Mouse (Mus musculus) forebrain, embryonic 11.5 days (tissue): Measurements from ENCODE around the gene Ndufb2. TPM values are rescaled to one million over a fixed set of nuclear protein-coding genes. Genes with fewer than 3 reads are reported as not detected.

Experiments used
- ATAC-seq: fragments of 200-750 bp; cut with Nextera tagmentation; replicated peaks from 2 replicates; pipeline ENCODE4 v1.8.0; 2017; ENCODE audit warnings: moderate TSS enrichment; ENCODE audit not compliant: low FRiP score
- DNase-seq: peaks from one replicate; pipeline ENCODE4 v3.0.0-alpha.2; 2017; ENCODE audit warnings: low spot score
- H3K27ac ChIP-seq: fragments of 300-500 bp; sonication (generic); 2 replicates; pipeline ENCODE4 v1.5.1; 2014; ENCODE audit warnings: low read depth, low read length
- H3K27me3 ChIP-seq: fragments of 300-500 bp; sonication (generic); 2 replicates; pipeline ENCODE4 v1.6.1; 2014; ENCODE audit warnings: mild to moderate bottlenecking, low read length, mixed read lengths; ENCODE audit not compliant: control insufficient read depth, insufficient read depth
- H3K36me3 ChIP-seq: fragments of 300-500 bp; sonication (generic); 2 replicates; pipeline ENCODE4 v1.6.1; 2014; ENCODE audit warnings: mild to moderate bottlenecking, low read length, moderate library complexity, mixed read lengths; ENCODE audit not compliant: control insufficient read depth, insufficient read depth
- H3K4me1 ChIP-seq: fragments of 300-500 bp; sonication (generic); replicated peaks from 2 replicates; pipeline ENCODE4 v1.6.1; 2014; ENCODE audit warnings: low read length, mixed read lengths; ENCODE audit not compliant: control insufficient read depth, insufficient read depth
- H3K4me2 ChIP-seq: fragments of 300-500 bp; sonication (generic); 2 replicates; pipeline ENCODE4 v1.6.1; 2014; ENCODE audit warnings: low read depth, mild to moderate bottlenecking, low read length, moderate library complexity, mixed read lengths; ENCODE audit not compliant: severe bottlenecking
- H3K4me3 ChIP-seq: fragments of 300-500 bp; sonication (generic); 2 replicates; pipeline ENCODE4 v1.5.1; 2014; ENCODE audit warnings: low read depth, low read length
- H3K9ac ChIP-seq: fragments of 300-500 bp; sonication (generic); 2 replicates; pipeline ENCODE4 v1.6.1; 2014; ENCODE audit warnings: low read length
- H3K9me3 ChIP-seq: fragments of 300-500 bp; sonication (generic); 2 replicates; pipeline ENCODE4 v1.6.1; 2016; ENCODE audit warnings: low read length, mixed read lengths; ENCODE audit not compliant: control insufficient read depth
- WGBS: fragments of 180-500 bp; shearing (Covaris S2); extraction: QIAGEN DNeasy Blood & Tissue Kit; methylation state at CpG from one replicate; pipeline ENCODE4 v1.1.7; 2014; 5-methylcytosine and 5-hydroxymethylcytosine counted together
- polyA plus RNA-seq: library from polyadenylated mRNA; unstranded; fragments of >200 nt; fragmentation: Nextera tagmentation; extraction: Ambion mirVana; gene quantifications from 2 replicates; pipeline ENCODE4 v1.2.1, GENCODE M21; 2014

The Ndufb2 gene
- 217 and 222 TPM in 2 replicates for polyA plus RNA-seq

DNA sequence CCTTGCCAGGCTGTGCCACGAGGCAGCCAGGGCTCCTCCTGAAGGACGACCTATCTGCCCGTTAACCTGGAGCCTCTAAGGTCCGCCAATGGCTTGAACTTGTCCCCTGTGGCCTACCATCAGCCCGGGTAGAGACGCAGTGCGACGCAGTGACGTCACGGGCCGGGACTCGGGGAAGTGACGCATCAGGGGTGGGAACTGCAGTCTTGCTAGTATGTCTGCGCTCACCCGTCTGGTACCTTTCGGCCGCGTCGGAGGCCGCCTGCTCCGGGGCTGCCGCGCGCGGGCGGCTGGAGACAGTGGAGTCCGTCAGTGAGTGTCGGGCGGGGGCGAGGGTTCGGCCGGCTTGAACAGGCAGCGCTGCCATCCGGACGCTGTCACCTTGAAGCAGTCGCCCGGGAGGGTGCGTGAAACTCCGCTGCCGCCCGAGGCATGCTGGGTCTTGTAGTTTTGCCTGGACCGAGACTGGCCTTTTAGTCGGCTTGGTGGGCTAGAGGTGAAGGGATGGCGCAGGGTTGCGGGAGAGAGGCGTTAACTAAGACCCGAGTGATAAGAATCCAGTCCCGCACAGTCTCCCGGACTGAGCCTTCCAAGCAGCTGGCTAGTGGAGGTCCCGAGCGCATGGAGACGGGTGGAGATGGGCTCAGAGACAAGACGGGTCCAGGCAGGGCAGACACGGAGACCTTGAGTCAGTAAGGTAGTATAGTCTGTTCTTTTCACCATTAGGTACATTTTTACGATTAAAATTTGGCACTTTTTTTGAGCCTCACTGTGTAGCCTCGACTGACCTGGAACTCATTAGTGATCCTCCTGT, at the start of gene Ndufb2:
TSS of gene Ndufb2 (plus strand) at position 174 of the 814 bp plus-strand sequence.
- under 1% methylated on average over 56 of the region's 56 CpGs for WGBS
- H3K4me2 ChIP-seq: peak within 1 kb of the TSS; percentile 87
- H3K27me3 ChIP-seq: no peaks in the 10 kb centered on the region
- peak within 1 kb of the TSS; percentile 81 for H3K4me3 ChIP-seq
- peak within 1 kb of the TSS; percentile 77 for H3K9ac ChIP-seq
- H3K27ac ChIP-seq: peak within 1 kb of the TSS; percentile 66
- DNase-seq (peak; percentile 96), ATAC-seq (peak; percentile 98)
- H3K36me3 ChIP-seq: peaks cover 2% of the 10 kb centered on the region; the same call in 1 of the 2 replicates
- no peaks in the 10 kb centered on the region for H3K9me3 ChIP-seq
- H3K4me1 ChIP-seq: peaks cover 6% of the 10 kb centered on the region; the same call in 1 of the 2 replicates

DNA sequence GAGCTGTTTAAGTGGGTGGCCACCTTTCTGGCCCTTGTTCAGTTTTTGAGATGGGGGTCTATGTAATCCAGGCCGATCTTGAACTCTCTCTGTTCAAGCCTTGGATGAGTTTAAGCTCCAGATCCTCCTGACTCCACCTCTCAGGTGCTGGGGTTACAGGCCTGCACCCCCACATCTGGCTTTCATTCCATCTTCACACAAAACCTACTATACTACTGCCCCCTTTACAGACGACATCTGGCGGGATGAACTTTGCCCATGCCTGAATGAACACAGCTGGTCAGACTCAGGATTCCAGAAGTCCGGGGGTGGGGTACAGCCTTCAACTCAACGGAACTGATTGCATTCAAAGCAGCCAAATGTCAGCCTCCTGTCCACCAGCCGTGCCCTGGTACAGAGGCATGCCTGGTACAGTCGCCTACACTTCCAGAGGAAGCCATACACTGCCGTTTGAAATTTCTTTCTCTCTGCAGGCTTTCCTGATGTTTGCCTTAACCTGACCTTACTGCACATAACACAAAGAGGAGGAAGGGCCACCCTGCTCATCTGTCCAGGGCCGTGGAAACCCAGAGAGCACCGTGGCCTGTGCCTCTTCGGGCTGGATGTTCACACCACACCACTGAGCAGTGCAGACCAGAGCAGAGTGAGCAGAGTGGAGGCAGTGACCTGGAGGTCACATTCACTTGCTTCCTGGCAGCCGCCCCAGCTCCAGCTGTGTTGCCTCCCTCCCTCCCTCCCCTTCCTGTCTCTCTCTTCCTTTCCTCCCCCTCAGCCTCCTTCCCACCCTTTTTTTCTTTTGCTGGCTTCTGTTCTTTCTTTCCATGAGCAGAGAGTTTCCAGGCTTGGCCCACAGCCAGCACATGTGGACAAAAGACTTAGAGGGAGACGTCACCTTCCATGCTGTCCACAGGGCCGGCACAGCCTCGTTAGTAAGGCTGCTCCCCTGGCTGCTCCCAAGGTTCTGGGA, 49.5 kb upstream of the Ndufb2 start:
- H3K4me2 ChIP-seq: peak overlapping the region; percentile 26
- ATAC-seq: peak; percentile 82

DNA sequence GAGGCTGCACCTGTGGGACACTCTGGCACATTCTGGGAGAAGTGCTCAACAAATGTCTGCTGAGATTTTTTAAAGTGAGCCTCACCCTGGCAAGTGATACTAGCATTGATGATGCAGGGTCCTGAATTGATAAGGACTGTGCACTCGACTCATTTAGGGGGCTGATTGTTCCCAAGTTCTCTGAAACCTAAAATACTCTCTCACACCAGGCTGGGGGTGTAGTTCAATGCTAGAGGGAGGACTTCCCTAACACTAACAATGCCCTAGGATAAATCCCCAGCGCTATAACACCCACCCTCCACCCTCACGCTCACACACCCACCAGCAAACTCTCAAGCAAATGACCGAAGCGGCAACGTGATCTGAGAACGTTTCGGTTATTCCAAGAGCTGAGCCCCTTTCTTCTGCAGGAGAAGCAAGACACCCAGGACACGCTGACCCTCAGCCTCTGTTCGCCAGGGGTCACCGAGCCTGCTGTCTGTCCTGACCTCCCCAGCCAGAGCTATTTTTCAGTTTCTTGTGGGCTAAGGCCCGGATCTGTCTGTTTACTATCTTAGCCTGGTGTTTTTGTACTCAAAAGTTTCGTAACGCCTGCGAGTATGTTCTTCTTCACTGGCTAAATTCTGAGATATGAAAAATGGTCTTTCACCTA, 48.5 kb upstream of the Ndufb2 start:
- no peaks in the 10 kb centered on the region for H3K27me3 ChIP-seq
- H3K9ac ChIP-seq: peak overlapping the region; percentile 45; the same call in 1 of the 2 replicates
- no peaks in the 10 kb centered on the region; the same call in 1 of the 2 replicates for H3K36me3 ChIP-seq
- H3K4me3 ChIP-seq: no peak overlapping the region
- H3K27ac ChIP-seq: peak overlapping the region; percentile 78
- DNase-seq: no peak
- H3K9me3 ChIP-seq: no peaks in the 10 kb centered on the region
- ATAC-seq: 0 out of 2 replicates have a peak, but pooled peaks have one; percentile 25
- peaks cover 38% of the 10 kb centered on the region for H3K4me1 ChIP-seq
- no peak overlapping the region for H3K4me2 ChIP-seq
- WGBS: 26% methylated on average over 15 of the region's 15 CpGs

More for the DNA sequence above, 49.5 kb upstream of the Ndufb2 start:
- no peaks in the 10 kb centered on the region for H3K27me3 ChIP-seq
- no peaks in the 10 kb centered on the region; the same call in 1 of the 2 replicates for H3K36me3 ChIP-seq
- H3K9ac ChIP-seq: peak overlapping the region; percentile 33
- no peaks in the 10 kb centered on the region for H3K9me3 ChIP-seq
- DNase-seq: peak; percentile 85
- WGBS: 21% methylated on average over 15 of the region's 15 CpGs
- H3K27ac ChIP-seq: peak overlapping the region; percentile 78
- peaks cover 40% of the 10 kb centered on the region for H3K4me1 ChIP-seq
- H3K4me3 ChIP-seq: no peak overlapping the region

DNA sequence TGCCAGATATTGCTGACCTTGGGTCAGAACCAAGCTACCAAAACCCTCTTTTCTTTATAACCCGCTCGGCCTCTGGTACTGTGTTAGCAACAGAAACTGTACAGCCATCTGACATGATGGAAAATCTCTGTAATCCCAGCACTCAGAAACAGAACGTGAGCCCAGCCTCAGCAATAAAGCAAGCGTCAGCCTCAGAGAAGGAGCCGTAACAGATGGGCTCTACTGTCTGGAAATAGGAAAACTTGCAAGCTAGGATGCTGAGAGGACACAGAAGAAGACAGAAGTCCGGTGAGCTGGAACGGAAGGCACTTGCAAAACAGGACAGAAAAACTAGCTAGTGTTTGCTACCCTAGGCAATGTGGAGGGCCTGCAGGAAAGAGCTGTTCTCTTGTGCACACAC, 46.9 kb upstream of the Ndufb2 start:
- no peak overlapping the region for H3K9ac ChIP-seq
- DNase-seq (no peak), ATAC-seq (no peak)
- no peaks in the 10 kb centered on the region; the same call in 1 of the 2 replicates for H3K36me3 ChIP-seq
- H3K4me3 ChIP-seq: no peak overlapping the region
- H3K27me3 ChIP-seq: no peaks in the 10 kb centered on the region
- no peaks in the 10 kb centered on the region for H3K9me3 ChIP-seq
- H3K27ac ChIP-seq: no peak overlapping the region; the same call in 1 of the 2 replicates
- H3K4me1 ChIP-seq: peaks cover 29% of the 10 kb centered on the region; the same call in 1 of the 2 replicates
- whole genome bisulfite sequencing: 88% methylated on average over 7 of the region's 7 CpGs
- H3K4me2 ChIP-seq: no peak overlapping the region

DNA sequence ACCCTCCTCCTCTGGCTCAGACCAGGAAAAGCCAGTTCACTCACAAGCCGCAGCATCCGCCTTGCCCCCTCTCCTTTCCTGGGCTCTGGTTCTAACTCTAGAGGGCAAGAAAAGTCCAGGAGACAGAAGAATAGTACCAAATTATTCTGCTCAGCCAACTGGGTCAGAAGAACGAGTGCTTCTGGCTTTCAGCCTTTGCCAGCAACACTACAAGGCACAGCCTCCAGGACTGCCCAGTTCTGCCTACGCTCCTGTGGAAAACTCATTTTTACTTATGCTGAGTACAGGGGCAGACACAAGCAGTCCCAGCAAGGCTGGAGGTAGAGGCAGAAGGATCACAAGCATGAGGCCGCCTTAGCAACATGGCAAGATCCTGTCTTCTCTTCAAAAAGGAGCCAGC, 44.3 kb upstream of the Ndufb2 start:
- no peaks in the 10 kb centered on the region for H3K27me3 ChIP-seq
- H3K4me3 ChIP-seq: no peak overlapping the region
- H3K4me2 ChIP-seq: no peak overlapping the region
- H3K4me1 ChIP-seq: peaks cover 21% of the 10 kb centered on the region; the same call in 1 of the 2 replicates
- H3K27ac ChIP-seq: no peak overlapping the region
- no peaks in the 10 kb centered on the region for H3K9me3 ChIP-seq
- no peak overlapping the region for H3K9ac ChIP-seq
- H3K36me3 ChIP-seq: no peaks in the 10 kb centered on the region; the same call in 1 of the 2 replicates
- WGBS: 84% methylated on average over 5 of the region's 5 CpGs
- DNase-seq: no peak
- ATAC-seq: no peak

DNA sequence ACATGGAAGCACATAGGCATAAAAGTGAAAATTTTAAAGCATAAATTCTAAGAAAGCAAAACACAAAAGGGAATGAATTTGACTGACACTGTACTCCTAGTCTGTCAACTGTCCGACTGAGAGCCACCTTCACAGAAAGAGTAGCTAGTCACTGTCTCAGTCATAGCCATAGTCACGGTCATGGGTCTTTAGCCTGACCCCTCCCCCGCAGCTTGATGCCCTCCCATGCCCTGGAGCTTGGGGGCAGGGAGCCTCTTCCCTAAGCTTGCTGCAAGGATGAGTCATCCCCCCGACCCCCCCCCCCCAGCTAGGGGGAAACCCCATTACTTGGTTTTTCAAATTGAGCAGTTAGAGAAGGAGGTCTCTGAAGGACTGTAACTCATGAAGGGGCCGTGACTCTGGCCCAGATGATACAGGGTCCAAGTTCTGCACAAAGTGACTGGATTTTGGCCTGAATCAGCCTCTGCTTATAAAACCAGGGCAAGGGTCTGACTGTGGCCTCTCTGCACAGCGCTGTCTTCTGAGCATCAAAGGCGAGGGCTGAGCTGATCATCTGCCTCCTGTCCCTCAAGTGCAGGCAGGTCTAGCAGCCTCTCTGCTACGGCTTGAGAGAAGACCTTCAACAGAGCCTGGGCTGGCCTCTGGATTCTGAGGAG, 40.3 kb upstream of the Ndufb2 start:
- Histone ChIP-seq H3K4me1 (peaks cover 8% of the 10 kb centered on the region; the same call in 1 of the 2 replicates), H3K9ac (no peak overlapping the region), H3K4me3 (no peak overlapping the region), H3K4me2 (no peak overlapping the region), H3K36me3 (no peaks in the 10 kb centered on the region), H3K27ac (no peak overlapping the region), H3K27me3 (no peaks in the 10 kb centered on the region), H3K9me3 (no peaks in the 10 kb centered on the region)
- 71% methylated on average over 8 of the region's 8 CpGs for WGBS
- ATAC-seq: no peak
- DNase-seq: no peak

DNA sequence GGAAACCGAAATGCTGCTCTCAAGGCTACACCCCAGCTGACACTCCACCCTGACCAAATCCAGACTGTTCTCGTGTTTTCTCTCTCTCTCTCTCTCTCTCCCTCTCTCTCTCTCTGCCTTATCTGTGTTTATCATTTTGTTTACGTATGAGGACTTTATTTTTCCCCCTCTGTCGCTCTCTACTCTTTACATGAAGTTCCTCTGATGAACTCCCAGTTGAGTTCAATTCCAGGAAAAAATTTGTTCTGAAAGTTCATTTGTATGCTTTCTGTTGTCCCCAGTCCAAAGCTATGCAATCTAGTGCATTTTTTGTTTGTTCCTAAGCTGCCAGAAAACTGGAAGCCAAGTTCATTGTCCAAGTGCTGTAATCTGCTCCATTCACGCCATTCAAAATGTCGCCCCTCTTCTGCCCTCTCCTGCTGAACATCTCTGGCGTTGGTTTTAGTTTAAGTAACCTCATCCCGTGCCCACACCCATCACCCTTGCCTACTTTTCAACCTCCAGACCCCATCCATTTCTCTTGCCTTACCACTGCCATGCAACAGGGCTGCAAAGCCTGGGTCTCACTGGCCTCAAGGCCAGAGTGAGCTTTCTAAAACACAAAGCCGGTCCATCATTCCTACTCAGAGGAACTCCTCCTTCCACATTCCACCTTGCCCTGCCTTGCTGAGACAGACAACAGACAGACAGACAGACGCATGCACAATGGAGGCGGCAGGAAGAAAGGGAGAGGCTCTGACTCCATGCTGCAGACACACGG, 37.3 kb upstream of the Ndufb2 start:
- Histone ChIP-seq H3K27ac (no peak overlapping the region), H3K9me3 (no peaks in the 10 kb centered on the region), H3K36me3 (no peaks in the 10 kb centered on the region), H3K27me3 (no peaks in the 10 kb centered on the region), H3K4me2 (peak overlapping the region; percentile 79), H3K9ac (no peak overlapping the region), H3K4me1 (peaks cover 17% of the 10 kb centered on the region), H3K4me3 (no peak overlapping the region)
- ATAC-seq: no peak
- 74% methylated on average over 12 of the region's 12 CpGs for WGBS
- DNase-seq: no peak
